Mouse (Mus musculus) activated CD4-positive, CD25-positive, alpha-beta regulatory T cell, adult 9 weeks (primary cell): ENCODE measurements around the gene Arsb. TPM values are rescaled to one million over a fixed set of nuclear protein-coding genes. Genes with fewer than 3 reads are reported as not detected.

Experiments
- polyA plus RNA-seq: library from polyadenylated mRNA; unstranded; fragments of 100-300 nt; shearing (Covaris generic); gene quantifications from one replicate; pipeline ENCODE4 v1.2.1, GENCODE M21; 2017

The Arsb gene
- polyA plus RNA-seq: 11.7 TPM

GRCm38 (mm10) chr13:93771588-93772278, at the start of gene Arsb:
Gene Arsb, plus strand, starts transcription at chr13:93771630.

Other genes starting within 250 kb of the Arsb start
- gene Bhmt, start 133.7 kb upstream of the Arsb start, polyA plus RNA-seq: not detected
- gene Bhmt2, start 97.3 kb upstream of the Arsb start, polyA plus RNA-seq: not detected
- 0.23 TPM for gene Dmgdh, start 97.2 kb upstream of the Arsb start, polyA plus RNA-seq